Mouse (Mus musculus) ES-Bruce4 (cell line): ENCODE measurements around the gene Herc6. TPM values are rescaled to one million over a fixed set of nuclear protein-coding genes. Genes with fewer than 3 reads are reported as not detected.

Experiments
- H3K27ac ChIP-seq: 2 replicates; pipeline ENCODE4 v1.5.1; 2012; ENCODE audit warnings: low read length, inconsistent platforms; ENCODE audit not compliant: insufficient read depth
- H3K27me3 ChIP-seq: 2 replicates; pipeline ENCODE4 v1.6.1; 2012; ENCODE audit warnings: mild to moderate bottlenecking, low read length, inconsistent platforms; ENCODE audit not compliant: control insufficient read depth, poor library complexity, insufficient read depth, severe bottlenecking
- H3K36me3 ChIP-seq: 2 replicates; pipeline ENCODE4 v1.6.1; 2012; ENCODE audit warnings: inconsistent platforms, mild to moderate bottlenecking, low read length, moderate library complexity; ENCODE audit not compliant: control insufficient read depth, poor library complexity, insufficient read depth, severe bottlenecking
- H3K4me1 ChIP-seq: one replicate; pipeline ENCODE4 v1.8.1; 2011; ENCODE audit warnings: low read length; ENCODE audit not compliant: control insufficient read depth, insufficient read depth
- H3K4me3 ChIP-seq: 2 replicates; pipeline ENCODE4 v1.5.1; 2011; ENCODE audit warnings: low read depth, mild to moderate bottlenecking, low read length
- H3K9ac ChIP-seq: 2 replicates; pipeline ENCODE4 v1.6.1; 2012; ENCODE audit warnings: low read depth, mild to moderate bottlenecking, inconsistent platforms; ENCODE audit not compliant: poor library complexity, severe bottlenecking
- H3K9me3 ChIP-seq: replicated peaks from 2 replicates; pipeline ENCODE4 v1.6.1; 2012; ENCODE audit warnings: mild to moderate bottlenecking, low read length, inconsistent platforms; ENCODE audit not compliant: control insufficient read depth, poor library complexity, insufficient read depth, severe bottlenecking
- CTCF ChIP-seq: IDR thresholded peaks from one replicate; pipeline ENCODE4 v1.8.1; 2011; ENCODE audit warnings: low read depth, low read length
- EP300 ChIP-seq: IDR thresholded peaks from 2 replicates; pipeline ENCODE4 v1.6.1; 2011; ENCODE audit warnings: low read depth, low read length; ENCODE audit not compliant: insufficient read depth
- POLR2A ChIP-seq: IDR thresholded peaks from one replicate; pipeline ENCODE4 v1.8.1; 2011; ENCODE audit warnings: low read length; ENCODE audit not compliant: insufficient read depth
- polyA plus RNA-seq: library from polyadenylated mRNA; stranded (reverse); fragments of >200 nt; gene quantifications from 2 replicates; pipeline ENCODE4 v1.2.4, GENCODE M21; 2011; ENCODE audit warnings: low read depth; ENCODE audit not compliant: missing spikeins, insufficient read depth, insufficient read length

Herc6 gene
- polyA plus RNA-seq, 1 experiment, result 4.8 TPM

DNA sequence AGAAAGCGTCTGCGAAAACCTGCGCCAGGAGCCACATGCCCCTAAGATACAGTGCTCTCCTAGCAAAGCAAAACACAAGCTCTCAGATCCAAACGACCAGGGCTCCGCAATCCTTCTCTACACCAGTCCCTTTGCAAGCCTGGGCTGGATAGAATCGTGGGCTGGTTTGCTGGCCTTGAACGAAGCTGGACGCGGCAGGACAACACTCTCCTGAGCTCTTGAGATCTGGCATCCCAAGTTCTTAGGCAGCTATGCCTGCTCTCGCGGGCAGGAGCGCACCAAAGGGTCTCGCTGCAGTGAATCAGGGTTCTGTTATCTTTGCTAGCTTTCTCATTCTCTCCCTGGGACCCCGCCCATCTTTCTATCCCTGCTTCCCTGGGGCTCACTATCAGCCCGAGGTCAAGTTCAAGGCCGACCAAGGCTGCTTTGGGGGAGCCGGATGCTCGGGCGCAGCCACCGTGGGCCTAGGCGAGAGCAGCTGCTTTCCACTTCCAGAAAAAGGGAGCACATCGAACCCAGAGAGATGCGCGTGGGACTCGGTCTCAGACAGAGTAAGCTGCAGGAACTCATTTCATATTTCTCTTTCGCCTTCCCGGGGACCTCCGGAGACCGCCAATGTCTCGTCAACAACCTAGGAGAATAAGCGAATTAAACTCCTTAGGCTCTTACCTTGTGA is 46.1 kb upstream of the Herc6 start:
- Histone ChIP-seq H3K4me3 (peak overlapping the region; percentile 64), H3K36me3 (no peaks in the 10 kb centered on the region), H3K9ac (peak overlapping the region; percentile 68), H3K27ac (peak overlapping the region; percentile 43; the same call in 1 of the 2 replicates), H3K4me1 (no peaks in the 10 kb centered on the region), H3K27me3 (no peaks in the 10 kb centered on the region), H3K9me3 (no peaks in the 10 kb centered on the region)
- TF ChIP-seq EP300, result no peak
- TF ChIP-seq CTCF, result no peak
- no peak for TF ChIP-seq POLR2A

DNA sequence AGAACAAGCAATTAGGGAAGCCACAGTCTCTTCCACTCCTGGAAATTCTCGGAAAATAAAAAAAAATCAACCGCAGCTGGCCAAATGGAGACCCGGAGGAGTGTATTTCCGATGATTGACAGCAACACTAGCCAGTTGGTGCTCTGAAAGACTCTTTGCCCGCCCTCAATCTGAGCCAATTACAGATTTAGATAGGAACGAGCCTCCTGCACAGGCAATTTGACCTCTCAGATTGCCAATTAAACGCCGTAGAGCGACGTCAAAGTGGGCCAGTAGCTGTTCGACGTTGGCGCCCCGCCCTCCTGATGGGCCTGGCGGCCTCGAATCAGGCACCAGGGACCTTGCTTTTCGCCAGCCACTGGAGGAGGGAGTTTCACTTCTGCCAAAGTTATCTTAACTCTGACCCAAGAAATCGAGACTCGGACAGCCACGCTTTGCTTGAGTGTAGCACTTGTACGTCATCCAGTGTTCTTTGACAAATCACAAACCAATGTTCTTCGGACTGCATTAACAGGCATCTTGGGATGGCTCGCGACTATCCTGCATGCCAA is 45.3 kb upstream of the Herc6 start, which contains the start of gene Ppm1k:
Gene Ppm1k, minus strand, starts transcription at position 83 of the 551 bp plus-strand sequence.
- Histone ChIP-seq H3K36me3 (no peaks in the 10 kb centered on the region), H3K27ac (peak within 1 kb of the TSS; percentile 71), H3K9ac (peak within 1 kb of the TSS; percentile 68), H3K4me3 (peak within 1 kb of the TSS; percentile 80), H3K4me1 (no peaks in the 10 kb centered on the region), H3K27me3 (no peaks in the 10 kb centered on the region), H3K9me3 (no peaks in the 10 kb centered on the region)
- no peak for TF ChIP-seq CTCF
- peak; percentile 18 for TF ChIP-seq POLR2A

DNA sequence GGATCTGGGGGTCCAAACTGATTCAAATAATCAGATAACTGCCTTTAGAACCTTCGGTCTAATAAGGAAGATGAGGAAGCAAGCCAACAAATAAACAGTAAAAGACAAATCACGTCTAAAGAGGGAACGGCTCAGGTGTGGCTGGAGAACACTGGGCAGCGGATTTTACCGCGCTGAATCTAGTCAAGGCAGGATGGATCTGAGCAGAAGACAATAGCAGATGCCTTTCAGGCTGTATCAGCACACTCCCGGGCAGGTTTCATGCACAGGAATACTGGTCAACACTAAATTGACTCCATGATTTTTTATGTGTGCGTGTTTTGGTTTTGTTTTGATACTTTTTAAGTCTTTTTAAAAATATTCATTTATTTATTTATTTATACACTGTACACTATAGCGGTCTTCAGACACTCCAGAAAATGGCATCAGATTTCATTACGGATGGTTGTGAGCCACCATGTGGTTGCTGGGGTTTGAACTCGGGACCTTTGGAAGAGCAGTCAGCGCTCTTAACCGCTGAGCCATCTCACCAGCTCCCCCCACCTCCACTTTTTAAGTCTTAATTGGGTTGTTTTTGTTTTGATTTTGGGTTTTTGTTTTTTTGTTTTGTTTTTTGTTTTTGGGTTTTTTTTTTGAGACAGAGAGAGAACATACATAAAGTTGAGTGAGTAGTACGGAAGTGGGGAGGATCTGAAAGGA is 44.7 kb upstream of the Herc6 start:
- Histone ChIP-seq H3K9ac (no peak overlapping the region), H3K27me3 (no peaks in the 10 kb centered on the region), H3K36me3 (no peaks in the 10 kb centered on the region), H3K27ac (peak overlapping the region; percentile 71), H3K4me1 (peaks cover 2% of the 10 kb centered on the region), H3K4me3 (peak overlapping the region; percentile 80), H3K9me3 (no peaks in the 10 kb centered on the region)
- TF ChIP-seq CTCF, result no peak
- TF ChIP-seq POLR2A, result no peak
- TF ChIP-seq EP300, result no peak

DNA sequence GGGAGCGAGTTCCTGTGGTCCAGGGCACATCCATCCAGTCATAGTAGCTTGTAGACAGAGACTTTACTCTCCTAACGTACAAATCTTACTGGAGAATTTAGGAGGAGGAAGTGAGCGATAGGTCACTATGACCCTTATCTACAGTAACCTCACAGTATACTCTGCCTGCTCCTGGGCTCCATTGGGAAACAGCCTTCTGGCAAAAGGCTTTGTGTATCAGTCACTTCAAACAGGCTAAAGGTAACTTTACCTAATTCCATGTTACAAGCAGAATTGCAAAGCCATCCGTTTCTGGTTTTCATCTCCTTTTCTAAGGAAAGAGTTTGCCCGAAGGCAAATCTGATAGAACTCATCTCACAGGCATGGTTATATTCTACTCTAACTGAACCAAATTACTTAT is 42.9 kb upstream of the Herc6 start:
- H3K4me1 ChIP-seq, result peaks cover 2% of the 10 kb centered on the region
- H3K27ac ChIP-seq, result no peak overlapping the region
- no peak overlapping the region for H3K4me3 ChIP-seq
- no peaks in the 10 kb centered on the region for H3K36me3 ChIP-seq
- H3K9me3 ChIP-seq, result no peaks in the 10 kb centered on the region
- no peak overlapping the region for H3K9ac ChIP-seq
- no peaks in the 10 kb centered on the region for H3K27me3 ChIP-seq
- no peak for TF ChIP-seq EP300
- TF ChIP-seq POLR2A, result no peak
- no peak for TF ChIP-seq CTCF

DNA sequence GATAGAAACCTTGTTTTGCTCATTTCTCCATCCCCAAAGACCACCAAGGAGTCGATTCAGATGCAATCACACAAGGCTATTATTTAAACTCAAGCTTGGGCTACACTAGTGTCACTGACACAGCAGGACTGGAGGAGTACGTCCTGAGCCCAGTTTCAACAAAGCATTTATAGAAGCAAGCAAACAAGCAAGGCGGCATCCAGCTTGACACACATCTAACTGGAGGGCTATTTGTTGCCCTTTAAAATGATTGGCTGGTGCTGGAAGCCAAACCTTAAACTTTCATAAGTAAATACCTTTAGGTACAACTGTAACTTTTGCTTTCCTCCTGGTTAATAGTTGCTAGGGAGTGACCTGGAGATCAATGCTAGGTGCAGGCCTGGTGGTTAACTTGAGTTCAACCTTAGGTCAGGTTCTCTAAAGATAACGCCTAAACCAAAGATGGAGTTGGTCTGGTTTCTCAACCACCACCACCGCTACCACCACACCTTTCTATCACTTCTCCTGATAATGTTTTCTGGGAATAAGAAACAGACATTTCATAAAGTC is 39.8 kb upstream of the Herc6 start:
- H3K4me3 ChIP-seq, result no peak overlapping the region
- no peak overlapping the region for H3K27ac ChIP-seq
- H3K9ac ChIP-seq, result no peak overlapping the region
- H3K36me3 ChIP-seq, result no peaks in the 10 kb centered on the region
- peaks cover 2% of the 10 kb centered on the region for H3K4me1 ChIP-seq
- no peaks in the 10 kb centered on the region for H3K9me3 ChIP-seq
- no peak for TF ChIP-seq CTCF
- TF ChIP-seq EP300, result no peak
- no peak for TF ChIP-seq POLR2A
- no peaks in the 10 kb centered on the region for H3K27me3 ChIP-seq
